Mouse (Mus musculus) embryonic facial prominence, embryonic 10.5 days (tissue): ENCODE results near the gene Ssc4d. TPM values are rescaled to one million over a fixed set of nuclear protein-coding genes. Genes with fewer than 3 reads are reported as not detected.

Experiments
- DNase-seq: peaks from one replicate; pipeline ENCODE4 v3.0.0-alpha.2; 2017; ENCODE audit warnings: low spot score
- H3K27ac ChIP-seq: fragments of 300-500 bp; sonication (generic); replicated peaks from 2 replicates; pipeline ENCODE4 v1.5.1; 2016; ENCODE audit warnings: mild to moderate bottlenecking
- H3K27me3 ChIP-seq: fragments of 300-500 bp; sonication (generic); replicated peaks from 2 replicates; pipeline ENCODE4 v1.6.1; 2016; ENCODE audit warnings: low read depth, mild to moderate bottlenecking; ENCODE audit not compliant: poor library complexity, severe bottlenecking
- H3K36me3 ChIP-seq: fragments of 300-500 bp; sonication (generic); replicated peaks from 2 replicates; pipeline ENCODE4 v1.6.1; 2016; ENCODE audit warnings: mild to moderate bottlenecking, moderate library complexity
- H3K4me1 ChIP-seq: fragments of 300-500 bp; sonication (generic); 2 replicates; pipeline ENCODE4 v1.6.1; 2016
- H3K4me3 ChIP-seq: fragments of 300-500 bp; sonication (generic); 2 replicates; pipeline ENCODE4 v1.5.1; 2016; ENCODE audit warnings: mild to moderate bottlenecking, moderate library complexity
- H3K9me3 ChIP-seq: fragments of 300-500 bp; sonication (generic); 2 replicates; pipeline ENCODE4 v1.6.1; 2016; ENCODE audit warnings: mild to moderate bottlenecking
- WGBS: fragments of 180-500 bp; shearing (Covaris S2); methylation state at CpG from one replicate; pipeline ENCODE4 v1.1.7; 2016; 5-methylcytosine and 5-hydroxymethylcytosine counted together
- polyA plus RNA-seq: library from polyadenylated mRNA; unstranded; fragments of >200 nt; fragmentation: Nextera tagmentation; extraction: Ambion mirVana; gene quantifications from 2 replicates; pipeline ENCODE4 v1.2.1, GENCODE M21; 2016

Ssc4d gene
- polyA plus RNA-seq, 1 experiment from 2014 or later = 4.0 TPM

DNA sequence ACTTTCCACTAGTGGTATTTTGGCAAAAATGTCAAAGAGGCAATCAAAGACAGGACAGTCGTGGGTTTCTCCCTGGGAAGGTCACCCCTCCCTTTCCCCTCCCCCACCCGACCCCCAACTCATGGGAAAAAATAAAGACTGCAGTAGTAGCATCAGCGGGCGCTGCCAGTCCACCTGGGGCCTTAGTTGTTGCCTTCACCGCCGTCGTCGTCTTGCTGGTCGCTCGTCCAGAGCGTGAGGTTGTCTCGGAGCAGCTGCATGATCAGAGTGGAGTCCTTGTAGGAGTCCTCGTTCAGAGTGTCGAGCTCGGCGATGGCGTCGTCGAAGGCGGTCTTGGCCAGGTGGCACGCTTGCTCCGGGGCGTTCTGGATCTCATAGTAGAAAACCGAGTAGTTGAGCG, 63.5 kb downstream of the Ssc4d start:
- H3K4me3 ChIP-seq = no peak overlapping the region
- no peak overlapping the region for H3K27ac ChIP-seq
- peaks cover 99% of the 10 kb centered on the region for H3K36me3 ChIP-seq
- 93% methylated on average over 25 of the region's 25 CpGs for WGBS
- H3K27me3 ChIP-seq = no peaks in the 10 kb centered on the region
- H3K9me3 ChIP-seq = no peaks in the 10 kb centered on the region
- no peaks in the 10 kb centered on the region for H3K4me1 ChIP-seq
- DNase-seq = no peak

Other genes starting within 250 kb of the Ssc4d start
- gene Tmem120a, start 230.1 kb downstream of the Ssc4d start, polyA plus RNA-seq = 54.7 and 59.3 TPM in 2 replicates
- 0.30 and 0.31 TPM in 2 replicates for gene Styxl1, start 196.1 kb downstream of the Ssc4d start, polyA plus RNA-seq
- 603 and 625 TPM in 2 replicates for gene Mdh2, start 196.1 kb downstream of the Ssc4d start, polyA plus RNA-seq
- 4.9 and 5.3 TPM in 2 replicates for gene Srrm3, start 167.6 kb downstream of the Ssc4d start, polyA plus RNA-seq
- 24.0 and 24.4 TPM in 2 replicates for gene Hspb1, start 86.6 kb downstream of the Ssc4d start, polyA plus RNA-seq
- 244 and 257 TPM in 2 replicates for gene Ywhag, start 39.9 kb downstream of the Ssc4d start, polyA plus RNA-seq
- not detected in 2 replicates for gene Zp3, start 5.6 kb upstream of the Ssc4d start, polyA plus RNA-seq
- gene Dtx2, start 20.3 kb upstream of the Ssc4d start, polyA plus RNA-seq = 38.5 and 39.2 TPM in 2 replicates
- 0.32 and 0.78 TPM in 2 replicates for gene Upk3b, start 64.0 kb upstream of the Ssc4d start, polyA plus RNA-seq
- 6.0 and 6.7 TPM in 2 replicates for gene Upk3bl, start 80.0 kb upstream of the Ssc4d start, polyA plus RNA-seq
- 2.4 and 4.7 TPM in 2 replicates for gene Rasa4, start 109.4 kb upstream of the Ssc4d start, polyA plus RNA-seq
- 300 and 301 TPM in 2 replicates for gene Polr2j, start 142.1 kb upstream of the Ssc4d start, polyA plus RNA-seq
- 59.7 and 62.4 TPM in 2 replicates for gene Lrwd1, start 161.5 kb upstream of the Ssc4d start, polyA plus RNA-seq
- gene Alkbh4, start 161.6 kb upstream of the Ssc4d start, polyA plus RNA-seq = 26.3 and 29.1 TPM in 2 replicates
- 7.4 and 8.2 TPM in 2 replicates for gene Orai2, start 196.2 kb upstream of the Ssc4d start, polyA plus RNA-seq
- 68.6 and 76.8 TPM in 2 replicates for gene Prkrip1, start 224.4 kb upstream of the Ssc4d start, polyA plus RNA-seq